Mouse (Mus musculus) gastrocnemius, adult 18-20 months (tissue): Measurements from ENCODE around the gene Cideb. TPM values are rescaled to one million over a fixed set of nuclear protein-coding genes. Genes with fewer than 3 reads are reported as not detected.

Experiments
- DNase-seq: peaks from one replicate; pipeline ENCODE4 v3.0.0; 2021; ENCODE audit warnings: low spot score
- total RNA-seq, 2 experiments: library from RNA; stranded (reverse); gene quantifications; 2 replicates each; pipeline ENCODE4 v1.2.3; 2021

Cideb gene
- total RNA-seq, 2 experiments from 2014 or later = not detected

DNA sequence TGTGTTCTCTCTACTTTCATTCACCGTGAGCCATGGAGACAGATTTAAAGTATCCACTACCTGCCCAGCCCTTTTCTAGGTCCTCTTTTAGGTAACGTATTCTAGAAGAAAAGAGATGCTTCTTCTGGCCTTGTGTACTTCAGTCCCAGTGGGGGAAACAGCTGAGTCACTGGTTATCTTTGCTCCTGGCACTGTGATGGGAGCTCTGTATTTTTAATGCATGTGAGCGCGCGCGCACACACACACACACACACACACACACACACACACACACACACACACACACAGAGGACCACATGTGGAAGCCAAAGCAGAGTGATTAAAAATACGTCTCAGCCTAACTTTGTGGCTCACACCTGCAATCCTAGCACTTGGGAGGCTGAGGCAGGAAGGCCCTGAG is 34.8 kb downstream of the Cideb start:
- no peak for DNase-seq

DNA sequence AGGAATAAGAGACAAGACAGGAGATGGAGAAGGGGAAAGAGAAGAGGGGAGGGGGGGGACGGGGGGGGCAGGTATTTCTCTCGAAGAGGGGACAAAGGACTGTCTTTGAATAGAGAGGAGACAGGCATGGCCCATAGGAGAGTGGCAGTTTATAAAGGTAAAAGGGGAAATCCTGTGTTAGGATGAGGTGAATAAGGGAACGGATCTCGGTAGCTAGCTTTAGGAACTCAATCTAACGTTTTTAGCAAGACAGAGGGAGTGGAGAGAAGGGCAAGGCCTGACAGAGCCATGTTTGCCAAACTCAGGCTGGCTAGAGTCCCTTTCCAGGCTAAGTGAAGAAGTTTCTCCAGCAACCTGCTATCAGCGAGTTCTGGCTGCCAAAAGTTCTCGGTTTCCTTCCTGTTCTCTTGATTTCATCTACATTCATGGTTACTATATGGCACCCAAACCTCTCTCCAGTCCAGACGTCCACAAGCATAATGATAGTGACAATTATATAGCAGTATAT is 35.8 kb downstream of the Cideb start:
- DNase-seq = no peak

DNA sequence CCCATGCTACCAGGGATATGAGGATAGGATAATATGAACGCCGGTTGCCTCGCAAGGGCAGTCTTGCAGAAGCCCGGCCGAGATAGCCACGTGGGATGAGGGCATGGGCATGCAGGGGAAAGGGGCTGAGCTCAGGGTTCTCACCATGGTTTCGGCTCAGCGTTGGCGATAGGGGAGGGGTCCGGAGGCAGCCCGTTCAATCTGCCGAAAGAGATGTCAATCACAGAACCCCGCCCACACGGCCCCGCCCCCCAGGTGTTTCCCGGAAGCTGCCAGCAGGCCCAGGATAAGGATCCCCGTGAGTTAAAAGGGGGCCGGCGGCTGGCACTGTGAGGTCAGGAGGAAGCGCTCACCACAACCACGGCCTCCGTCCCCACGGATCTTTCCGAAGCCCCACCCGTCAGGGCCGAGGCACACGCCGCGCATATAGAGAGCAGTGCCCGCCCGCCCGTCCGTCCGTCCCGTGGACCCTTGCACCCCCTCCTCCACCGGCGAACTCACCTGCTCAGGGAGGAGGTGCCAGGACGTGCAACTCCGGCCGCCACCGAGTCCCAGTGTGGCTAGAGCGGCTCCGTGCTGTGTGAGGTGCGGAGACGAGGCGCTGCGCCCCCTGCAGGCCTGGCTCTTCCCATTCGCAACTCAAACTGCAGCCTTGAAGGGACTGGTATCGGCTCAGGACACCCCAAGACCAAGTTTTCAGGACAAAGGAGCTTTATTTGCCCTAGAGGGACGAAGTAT is 36.4 kb downstream of the Cideb start, which contains the start of gene Rabggta:
Gene Rabggta, minus strand, starts transcription at position 564 of the 738 bp plus-strand sequence.
- peak; percentile 88 for DNase-seq

DNA sequence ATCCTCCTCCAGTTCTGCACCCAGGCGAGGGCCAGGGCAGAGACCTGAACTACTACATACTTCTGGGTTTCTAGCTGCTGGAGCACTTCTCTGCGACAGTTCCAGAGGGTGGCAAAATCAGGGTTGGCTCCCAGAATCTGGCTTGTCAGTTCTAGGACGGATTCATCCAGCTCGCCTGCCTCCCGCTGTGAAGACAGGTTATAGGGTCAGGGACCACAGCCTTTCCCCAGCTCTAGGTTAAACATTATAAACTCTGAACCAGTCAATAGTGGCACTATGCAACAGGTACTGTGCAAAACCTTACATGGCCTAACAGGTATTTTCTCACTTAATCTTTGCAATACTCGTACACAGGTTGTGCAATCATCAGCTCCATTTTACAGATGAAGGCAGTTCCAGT is 37.2 kb downstream of the Cideb start:
- DNase-seq = no peak

DNA sequence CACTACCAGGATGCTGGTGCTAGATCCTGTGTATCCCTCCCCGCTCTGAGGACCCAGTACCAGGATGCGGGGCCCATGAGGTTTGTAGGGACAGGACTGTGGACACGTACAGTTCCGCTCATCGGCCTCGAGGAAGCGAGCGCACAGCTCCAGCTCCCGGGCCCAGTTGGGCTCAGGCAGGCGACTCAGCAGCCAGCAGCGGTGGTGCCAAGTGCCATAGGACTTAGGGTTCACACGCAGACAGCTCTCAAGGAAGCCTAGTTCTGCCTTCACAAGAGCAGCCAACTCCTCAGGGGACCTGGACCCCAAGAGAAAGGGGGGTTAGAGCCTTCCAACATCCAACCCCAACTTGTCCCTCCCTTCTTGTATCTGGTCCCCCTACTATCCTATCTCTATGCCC is 37.6 kb downstream of the Cideb start:
- no peak for DNase-seq

DNA sequence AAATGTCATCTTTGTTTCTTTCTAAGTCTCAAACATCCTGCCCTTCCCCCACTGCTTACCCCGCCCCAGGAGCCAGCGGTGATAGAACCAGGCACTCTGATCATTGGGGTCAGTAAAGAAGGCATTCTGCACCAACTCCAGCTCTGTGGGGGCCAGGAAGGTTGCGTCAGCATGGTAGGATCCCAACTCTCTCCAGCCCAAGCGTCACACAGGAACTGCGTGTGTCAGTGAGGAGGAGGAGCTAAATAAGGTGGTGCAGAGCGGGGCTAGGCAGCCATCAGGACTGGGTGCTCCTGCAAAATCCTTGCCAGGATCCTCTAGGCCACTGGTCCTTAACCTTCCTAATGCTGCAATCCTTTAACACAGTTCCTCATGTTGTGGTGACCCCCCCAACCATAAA is 38.5 kb downstream of the Cideb start:
- DNase-seq = no peak

DNA sequence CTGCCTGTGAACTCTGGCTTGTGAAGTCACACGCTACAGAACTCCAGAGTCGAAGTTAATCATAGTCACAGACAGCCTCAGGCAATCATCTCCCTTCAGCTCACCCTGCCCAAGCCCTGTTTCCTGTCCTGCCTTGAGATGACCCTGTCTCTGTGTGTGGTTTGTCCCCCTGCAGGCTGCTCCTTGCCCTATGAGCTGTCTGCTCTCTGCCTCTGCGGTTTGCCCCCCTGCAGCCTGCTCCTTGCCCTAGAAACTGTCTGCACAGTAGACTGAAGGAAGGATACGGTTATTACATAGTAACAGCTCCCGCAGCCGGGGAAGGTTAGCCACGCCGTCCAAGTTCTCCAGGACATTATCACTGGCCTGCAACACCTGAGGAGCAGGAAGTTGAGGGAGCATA is 41.4 kb downstream of the Cideb start:
- no peak for DNase-seq

DNA sequence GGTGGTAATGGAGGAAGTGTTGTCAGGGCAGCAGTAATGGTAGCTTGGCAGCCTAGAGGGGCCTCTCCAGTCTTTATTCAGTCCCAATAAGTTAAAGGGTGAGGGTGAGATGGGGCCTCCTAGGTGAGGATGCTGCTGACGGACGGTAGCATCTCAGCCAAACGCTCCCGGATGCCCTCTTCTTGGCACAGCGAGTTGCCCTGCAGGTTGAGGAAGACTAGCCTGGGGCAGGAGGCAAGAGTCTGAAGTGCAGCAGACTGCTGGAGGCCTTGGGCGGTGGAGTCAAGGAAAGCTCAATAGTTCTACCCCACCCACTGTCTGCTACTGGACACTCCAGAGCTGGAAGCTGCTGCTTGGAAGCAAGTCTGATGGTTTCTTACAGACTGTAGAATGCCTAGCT is 42.0 kb downstream of the Cideb start:
- no peak for DNase-seq

DNA sequence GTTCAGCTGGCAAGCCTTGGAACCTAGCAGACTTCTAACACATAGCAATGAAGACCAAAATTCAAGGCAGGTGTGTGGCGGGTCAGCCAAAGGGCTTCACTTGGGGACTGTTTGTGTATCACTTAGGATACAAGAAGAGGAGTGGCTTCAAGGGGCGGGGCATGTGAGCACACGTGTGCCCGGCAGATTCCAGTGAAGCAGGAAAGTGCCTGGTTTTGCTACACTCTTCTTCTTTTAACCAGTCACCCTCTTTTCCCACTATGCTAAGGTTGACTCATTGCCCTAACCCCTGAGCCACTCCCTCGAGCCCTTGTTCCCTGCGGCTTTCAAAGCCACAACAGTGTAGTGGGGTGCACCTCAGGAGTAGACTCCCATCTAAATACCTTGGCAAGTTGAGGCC is 43.4 kb downstream of the Cideb start:
- no peak for DNase-seq

DNA sequence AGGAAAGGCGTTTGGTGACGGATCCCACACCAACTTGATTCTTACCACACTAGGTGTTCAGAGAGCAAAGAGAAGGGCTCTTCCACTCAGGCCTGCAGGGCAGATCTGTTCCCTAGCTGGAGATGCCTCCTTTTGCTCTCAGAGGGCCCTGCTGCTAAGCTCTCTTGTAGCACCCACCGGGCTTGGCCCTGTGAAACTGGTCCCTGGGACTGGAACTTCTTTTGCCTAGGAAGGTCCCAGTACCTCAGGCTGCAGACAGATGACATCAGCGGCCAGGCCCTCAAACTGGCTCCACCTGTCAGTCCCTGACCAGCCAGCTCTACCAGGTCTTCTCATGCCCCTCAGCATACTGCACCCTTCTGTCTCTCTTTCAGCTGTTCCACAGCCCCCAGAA is 44.5 kb downstream of the Cideb start, which contains the start of gene Tgm1:
Gene Tgm1, minus strand, starts transcription at position 198 of the 394 bp plus-strand sequence.
- no peak for DNase-seq

DNA sequence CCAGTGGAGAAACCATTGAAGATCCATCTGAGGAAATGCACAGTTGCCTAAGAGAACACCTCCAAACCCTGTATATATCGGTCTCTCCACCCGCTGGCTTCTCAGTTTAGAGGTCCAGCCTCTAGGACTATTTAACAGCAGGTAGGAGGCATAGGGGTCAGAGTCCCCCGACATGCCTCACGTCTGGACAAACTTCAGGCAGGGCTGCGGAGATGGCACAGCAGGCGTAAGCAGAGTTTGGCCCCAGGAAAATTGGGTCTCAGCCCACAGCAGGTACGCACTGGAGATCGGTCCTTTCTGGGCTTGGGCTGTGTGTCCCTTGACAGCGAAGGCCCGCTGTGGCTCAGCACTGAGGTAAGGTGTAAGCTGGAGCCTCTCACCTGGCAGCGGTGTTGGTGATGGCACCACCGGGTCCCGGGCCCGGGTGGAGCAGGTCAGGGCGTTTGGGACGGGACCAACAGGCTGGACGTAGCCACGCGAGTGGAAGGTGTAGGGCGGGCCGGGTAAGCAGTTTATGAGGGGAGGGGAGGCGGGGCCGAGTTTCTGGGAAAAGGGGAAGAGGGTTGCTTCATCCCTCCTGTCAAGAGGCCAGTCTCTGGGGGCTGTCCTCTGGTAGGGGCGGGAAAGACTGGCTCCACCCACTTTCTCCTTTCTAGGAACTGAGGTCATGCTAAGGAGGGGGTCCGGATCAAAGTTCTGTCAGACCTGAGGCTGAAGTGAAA is 45.1 kb downstream of the Cideb start:
- DNase-seq = peak; percentile 18

DNA sequence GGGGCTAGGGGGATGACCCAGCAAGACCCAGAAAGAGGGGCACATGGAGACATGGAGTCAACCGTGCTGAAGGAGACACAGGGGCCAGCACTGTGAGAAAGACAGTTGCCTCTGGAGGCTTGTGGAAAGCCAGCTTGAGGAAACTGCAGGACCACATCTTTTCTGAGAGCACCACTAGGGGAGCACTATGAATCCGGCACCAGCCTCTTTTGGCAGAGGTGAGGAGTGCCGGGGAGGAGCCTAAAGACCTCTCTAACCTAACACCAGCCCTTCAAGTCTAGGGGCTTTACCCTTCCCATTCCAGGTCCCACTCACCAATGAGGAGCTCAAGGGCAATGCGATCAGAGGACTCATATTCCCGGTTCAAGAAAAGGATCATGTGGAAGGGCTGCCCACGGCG is 46.5 kb downstream of the Cideb start:
- DNase-seq = no peak

DNA sequence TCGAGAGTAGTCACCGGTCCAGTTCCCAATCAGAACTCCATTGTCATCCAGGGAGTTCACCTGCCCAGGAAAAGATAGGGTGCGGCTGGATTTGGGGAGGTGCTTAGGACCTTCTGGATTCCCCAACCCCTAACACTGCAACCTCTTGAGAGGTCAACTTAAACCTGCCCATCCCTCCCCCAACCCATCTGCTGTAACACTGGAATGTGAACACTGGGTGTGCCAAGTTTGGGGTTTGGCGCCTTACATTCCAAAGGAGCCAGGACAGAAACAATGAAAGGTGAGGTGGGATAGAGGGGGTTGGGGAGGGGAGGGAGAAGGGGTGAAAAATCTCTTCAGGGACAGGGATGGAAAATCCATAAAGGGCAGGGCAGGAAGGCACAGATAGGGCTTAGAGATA is 48.7 kb downstream of the Cideb start:
- no peak for DNase-seq

DNA sequence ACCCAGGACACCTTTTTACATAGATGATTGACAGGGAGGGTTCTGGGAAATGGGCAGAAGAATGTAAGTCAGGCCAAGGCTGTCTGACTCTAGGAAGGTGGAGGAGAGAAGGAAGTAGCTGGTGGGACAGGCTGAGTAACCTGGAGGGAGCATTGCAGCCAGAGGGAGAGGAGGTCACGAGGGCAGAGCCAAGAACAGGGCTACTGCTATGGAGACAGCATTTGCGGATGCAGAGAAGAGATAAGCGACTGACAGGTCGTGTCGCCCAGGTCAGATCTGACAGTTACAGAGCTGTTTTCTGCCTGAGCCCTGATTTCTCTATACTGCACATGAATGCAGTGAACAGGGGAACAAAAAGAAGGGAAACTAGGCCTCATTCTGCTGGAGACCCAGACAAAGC is 50.9 kb downstream of the Cideb start:
- DNase-seq = no peak

DNA sequence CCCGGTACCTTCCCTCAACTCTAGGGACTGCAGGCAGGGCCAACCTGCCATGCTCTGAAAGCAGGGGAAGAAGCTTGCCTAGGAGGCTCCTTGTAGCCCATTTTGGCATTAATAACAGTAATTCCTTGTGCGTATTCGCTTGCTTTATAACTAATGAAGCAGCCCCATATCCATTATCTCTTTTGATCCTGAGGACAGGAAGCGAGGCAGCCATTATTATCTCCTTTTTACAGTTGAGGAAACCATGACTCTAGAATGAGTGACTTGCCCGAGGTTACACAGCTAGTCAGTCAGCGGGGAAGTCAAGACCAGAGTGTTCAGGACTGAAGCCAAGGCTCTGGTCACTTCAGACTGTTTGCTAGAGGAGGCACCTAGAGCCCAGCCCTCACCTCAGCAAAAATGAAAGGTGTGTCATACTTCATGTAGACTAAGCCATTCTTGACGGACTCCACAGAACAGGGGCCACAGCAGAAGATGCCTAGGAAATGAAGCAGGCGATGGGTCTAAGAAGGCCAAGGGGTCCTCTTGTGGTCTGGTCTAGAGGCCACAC is 52.1 kb downstream of the Cideb start:
- no peak for DNase-seq

Other genes starting within 250 kb of the Cideb start
- not detected for gene Cpne6, start 248.0 kb downstream of the Cideb start, total RNA-seq
- gene Nrl, start 233.5 kb downstream of the Cideb start, total RNA-seq = not detected
- 1 to 10 TPM; 2.8 to 3.1 TPM for gene Pck2, start 218.2 kb downstream of the Cideb start, total RNA-seq
- gene Dcaf11, start 198.5 kb downstream of the Cideb start, total RNA-seq = 100 to 1,000 TPM; 134 to 136 TPM
- not detected for gene A730061H03Rik, start 198.1 kb downstream of the Cideb start, total RNA-seq
- gene Fitm1, start 182.8 kb downstream of the Cideb start, total RNA-seq = 100 to 1,000 TPM; 273 to 289 TPM
- gene Psme1, start 180.3 kb downstream of the Cideb start, total RNA-seq = 10 to 100 TPM; 65.1 to 72.7 TPM
- gene Emc9, start 173.2 kb downstream of the Cideb start, total RNA-seq = 10 to 100 TPM; 38.2 to 40.5 TPM
- gene Psme2, start 167.3 kb downstream of the Cideb start, total RNA-seq = 10 to 100 TPM; 50.1 to 56.1 TPM
- gene Rnf31, start 166.8 kb downstream of the Cideb start, total RNA-seq = 10 to 100 TPM; 19.0 to 19.8 TPM
- gene Irf9, start 154.9 kb downstream of the Cideb start, total RNA-seq = 1 to 10 TPM; 2.9 to 4.8 TPM
- not detected for gene Rec8, start 140.4 kb downstream of the Cideb start, total RNA-seq
- gene Ipo4, start 122.5 kb downstream of the Cideb start, total RNA-seq = 10 to 100 TPM; 72.0 to 73.8 TPM
- 1 to 10 TPM; 1.4 to 1.6 TPM for gene Gm49378, start 120.6 kb downstream of the Cideb start, total RNA-seq
- gene Tm9sf1, start 114.7 kb downstream of the Cideb start, total RNA-seq = 10 to 100 TPM; 15.7 to 16.4 TPM
- gene Tssk4, start 108.3 kb downstream of the Cideb start, total RNA-seq = under 1 TPM in 1 of 2 experiments, not detected in 1; 0.24 TPM
- gene Mdp1, start 98.0 kb downstream of the Cideb start, total RNA-seq = 10 to 100 TPM; 20.9 to 22.2 TPM
- gene Gmpr2, start 86.5 kb downstream of the Cideb start, total RNA-seq = 1 to 10 TPM; 2.1 to 2.4 TPM
- 100 to 1,000 TPM; 188 to 201 TPM for gene Nedd8, start 86.3 kb downstream of the Cideb start, total RNA-seq
- gene Tinf2, start 76.6 kb downstream of the Cideb start, total RNA-seq = 10 to 100 TPM; 12.1 to 15.7 TPM
- under 1 TPM in 1 of 2 experiments, not detected in 1; 0.17 TPM for gene Tgm1, start 44.5 kb downstream of the Cideb start, total RNA-seq
- gene Rabggta, start 36.2 kb downstream of the Cideb start, total RNA-seq = 10 to 100 TPM; 10.4 to 11.5 TPM
- gene Dhrs1, start 12.8 kb downstream of the Cideb start, total RNA-seq = 10 to 100 TPM; 29.5 to 32.1 TPM
- gene Nop9, start 12.8 kb downstream of the Cideb start, total RNA-seq = 1 to 10 TPM; 9.0 to 9.4 TPM
- gene Ltb4r2, start 3.0 kb upstream of the Cideb start, total RNA-seq = not detected
- gene Ltb4r1, start 7.5 kb upstream of the Cideb start, total RNA-seq = under 1 TPM; 0.16 to 0.17 TPM
- 1 to 10 TPM; 3.8 to 9.1 TPM for gene Adcy4, start 25.6 kb upstream of the Cideb start, total RNA-seq
- gene Ripk3, start 30.4 kb upstream of the Cideb start, total RNA-seq = 1 to 10 TPM; 1.6 to 2.5 TPM
- 1 to 10 TPM; 1.5 to 3.3 TPM for gene Nfatc4, start 64.7 kb upstream of the Cideb start, total RNA-seq
- gene Nynrin, start 95.6 kb upstream of the Cideb start, total RNA-seq = 1 to 10 TPM; 1.2 to 1.8 TPM
- not detected for gene Cbln3, start 125.9 kb upstream of the Cideb start, total RNA-seq
- gene Khnyn, start 126.5 kb upstream of the Cideb start, total RNA-seq = 1 to 10 TPM; 5.4 to 5.5 TPM
- gene Sdr39u1, start 141.8 kb upstream of the Cideb start, total RNA-seq = 100 to 1,000 TPM; 125 to 126 TPM
- 1 to 10 TPM; 3.2 to 3.3 TPM for gene Cma1, start 186.2 kb upstream of the Cideb start, total RNA-seq
- gene Cma2, start 192.5 kb upstream of the Cideb start, total RNA-seq = not detected